Mouse (Mus musculus) gastrocnemius, adult 18-20 months (tissue): ENCODE measurements around the gene Nadk. TPM values are rescaled to one million over a fixed set of nuclear protein-coding genes. Genes with fewer than 3 reads are reported as not detected.
"Not testable (repeated sequence)": the region's sequence is repeated elsewhere in the genome, so short reads cannot be mapped to it uniquely, and the experiment has no call there.

ENCODE experiments used
- DNase-seq: peaks from one replicate; pipeline ENCODE4 v3.0.0; 2021; ENCODE audit warnings: low spot score
- total RNA-seq, 2 experiments: library from RNA; stranded (reverse); gene quantifications; 2 replicates each; pipeline ENCODE4 v1.2.3; 2021

Gene Nadk
- total RNA-seq, 2 experiments from 2014 or later: 16.7 to 22.6 TPM

DNA sequence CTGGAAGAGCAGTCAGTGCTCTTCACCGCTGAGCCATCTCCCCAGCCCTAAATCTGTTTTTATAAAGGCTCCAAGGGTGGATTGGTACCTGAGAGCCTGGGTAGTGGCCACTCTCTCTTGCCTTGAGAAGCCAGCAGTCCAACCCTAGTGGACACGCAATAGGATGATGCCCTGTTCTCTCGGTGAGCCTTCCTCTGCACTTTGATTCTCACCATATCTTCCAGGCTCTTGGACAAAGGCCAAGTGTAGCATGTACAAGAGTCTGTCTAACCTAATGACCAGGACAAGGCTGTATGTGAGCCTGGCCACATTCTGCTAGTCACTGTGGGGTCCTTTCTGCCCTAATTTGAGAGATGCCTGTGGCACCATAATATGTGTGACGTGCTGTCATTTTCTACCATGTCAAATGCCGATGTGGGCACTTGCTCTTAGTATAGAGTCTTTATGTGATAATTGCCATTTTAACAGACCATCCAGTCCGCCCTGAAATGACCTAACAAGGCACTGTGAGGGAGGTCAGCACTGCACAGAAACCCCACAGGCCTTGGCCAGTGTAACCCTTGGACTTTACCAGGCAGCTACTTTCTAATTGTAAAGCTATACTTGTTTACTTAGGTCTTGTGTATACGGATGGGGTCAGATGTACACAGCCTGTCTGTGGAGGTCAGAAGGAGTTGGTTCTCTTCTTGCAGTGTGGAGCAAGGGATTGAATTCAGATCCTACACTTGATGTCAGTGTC, 6.6 kb downstream of the Nadk start:
- no peak for DNase-seq

DNA sequence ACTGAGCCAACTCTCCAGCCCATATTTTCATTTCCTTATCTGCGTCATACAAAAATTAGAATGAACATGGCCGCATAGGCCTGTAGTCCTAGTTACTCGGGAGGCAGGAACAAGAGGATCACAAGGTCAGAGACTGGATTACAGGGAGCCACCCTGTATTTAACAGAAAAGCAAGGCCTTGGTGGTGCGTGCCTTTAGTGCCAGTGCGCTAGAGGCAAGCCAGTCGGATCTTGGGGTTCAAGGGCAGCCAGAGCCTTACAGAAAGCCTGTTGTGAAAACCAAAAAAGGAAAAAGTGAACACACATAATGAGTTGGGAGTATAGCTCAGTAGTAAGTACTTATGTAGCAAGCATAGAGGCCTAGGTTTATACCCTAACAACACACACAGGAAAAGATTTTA, 7.6 kb downstream of the Nadk start:
- DNase-seq: no peak

DNA sequence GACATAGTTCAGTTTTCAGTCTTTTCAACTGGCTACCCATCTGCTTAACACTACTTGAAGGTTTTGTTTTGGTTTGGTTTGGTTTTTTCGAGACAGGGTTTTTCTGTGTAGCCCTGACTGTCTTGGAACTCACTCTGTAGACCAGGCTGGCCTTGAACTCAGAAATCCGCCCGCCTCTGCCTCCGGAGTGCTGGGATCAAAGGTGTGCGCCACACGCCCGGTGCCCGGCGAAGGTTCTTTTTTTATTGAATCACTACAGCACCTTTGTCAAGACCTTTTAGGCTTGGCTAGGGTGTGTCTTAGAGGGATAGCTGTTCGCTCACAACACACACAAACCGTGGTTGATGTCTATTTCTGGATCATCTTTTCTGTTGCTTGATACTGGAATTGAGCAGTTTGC, 8.1 kb downstream of the Nadk start:
- not testable (repeated sequence) for DNase-seq

DNA sequence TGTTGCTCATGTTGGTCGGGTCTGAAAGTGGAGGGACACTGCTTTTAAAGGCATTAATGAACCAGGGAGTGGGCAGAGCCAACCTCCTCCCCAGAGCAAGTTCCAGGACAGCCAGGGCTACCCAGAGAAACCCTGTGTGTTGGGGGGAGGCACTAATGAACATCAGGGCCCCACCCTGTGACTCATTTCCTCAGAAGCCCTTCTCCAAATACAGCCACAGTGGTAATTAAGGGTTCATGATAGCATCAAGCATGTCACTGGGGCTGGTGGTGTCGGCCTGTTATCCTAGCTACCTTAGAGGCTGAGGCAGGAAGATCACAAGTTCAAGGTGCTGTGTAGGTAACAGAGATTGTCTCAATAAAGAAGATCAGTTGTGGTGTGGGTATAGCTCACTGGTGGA, 9.3 kb downstream of the Nadk start:
- no peak for DNase-seq

DNA sequence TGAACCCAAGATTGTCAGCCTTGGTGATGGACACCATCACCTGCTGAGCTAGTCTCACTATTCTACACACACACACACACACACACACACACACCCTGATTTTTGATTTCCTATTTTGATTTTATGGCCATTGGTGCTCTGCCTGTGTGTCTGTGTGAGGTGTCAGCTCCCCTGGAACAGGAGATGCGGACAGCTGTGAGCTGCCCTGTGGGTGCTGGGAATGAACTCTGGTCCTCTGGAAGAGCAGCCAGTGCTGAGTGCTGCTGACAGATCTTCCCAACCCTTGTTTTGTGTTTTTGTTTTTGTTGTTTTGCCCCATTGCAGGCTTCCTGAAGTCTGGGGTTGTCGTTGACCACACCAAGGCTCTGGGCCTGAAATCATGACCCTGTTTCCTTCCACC, 11.0 kb downstream of the Nadk start:
- DNase-seq: no peak

DNA sequence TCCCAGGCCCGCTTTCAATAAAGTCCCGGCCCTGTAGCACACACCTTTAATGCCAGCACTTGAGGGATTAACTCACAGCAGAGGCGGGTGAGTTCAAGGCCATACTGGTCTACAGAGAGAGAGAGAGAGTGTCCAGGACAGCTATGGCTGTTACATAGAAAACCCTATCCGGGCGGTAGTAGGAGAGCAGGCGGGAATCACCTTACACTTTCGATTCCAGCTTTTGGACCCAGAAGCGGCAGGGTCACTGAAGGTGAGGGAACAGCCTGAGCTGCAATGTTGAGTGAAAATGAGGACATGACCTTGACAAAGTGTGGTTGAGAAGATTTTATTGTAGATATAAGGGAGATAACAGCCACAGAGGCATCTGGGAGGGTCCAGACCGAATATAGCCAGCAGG, 11.7 kb downstream of the Nadk start:
- no peak for DNase-seq

DNA sequence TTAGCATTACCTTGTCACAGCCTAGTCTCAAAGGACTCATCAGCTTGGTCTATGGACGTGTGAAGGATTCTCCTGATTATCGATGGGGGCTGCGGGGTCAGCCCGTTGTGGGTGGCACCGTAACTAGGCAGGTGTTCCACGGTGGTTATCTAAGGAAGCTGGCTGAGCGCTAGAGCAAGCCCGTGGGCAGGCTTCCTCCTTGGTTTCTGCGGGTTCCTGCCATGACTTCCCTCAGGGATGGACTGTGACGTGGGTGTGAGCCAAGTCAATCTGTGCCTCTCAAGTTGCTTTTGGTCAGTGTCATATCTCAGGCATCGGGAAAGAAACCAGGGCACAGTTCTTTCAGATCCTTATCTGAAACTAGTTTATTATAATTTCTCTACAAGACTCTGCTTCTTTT, 12.8 kb downstream of the Nadk start:
- peak; percentile 61 for DNase-seq

DNA sequence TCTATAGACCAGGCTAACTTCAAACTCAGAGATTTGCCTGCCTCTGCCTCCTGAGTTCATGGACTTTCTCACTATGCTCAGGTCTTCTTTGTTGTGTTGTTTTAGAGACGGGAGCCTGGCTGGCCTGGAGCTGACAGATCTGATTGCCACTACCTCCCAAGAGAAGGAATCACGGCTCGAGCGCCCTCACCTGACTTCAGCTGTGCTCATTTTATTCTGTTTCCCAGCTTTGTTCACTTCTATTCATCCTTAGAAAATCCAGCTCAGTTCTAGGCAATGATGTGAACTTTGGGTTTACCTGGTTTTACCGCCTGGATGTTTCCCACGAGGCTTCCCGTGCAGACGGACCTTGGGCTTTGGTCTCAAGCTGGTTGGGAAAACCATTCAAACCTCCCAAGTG, 13.3 kb downstream of the Nadk start:
- DNase-seq: no peak

DNA sequence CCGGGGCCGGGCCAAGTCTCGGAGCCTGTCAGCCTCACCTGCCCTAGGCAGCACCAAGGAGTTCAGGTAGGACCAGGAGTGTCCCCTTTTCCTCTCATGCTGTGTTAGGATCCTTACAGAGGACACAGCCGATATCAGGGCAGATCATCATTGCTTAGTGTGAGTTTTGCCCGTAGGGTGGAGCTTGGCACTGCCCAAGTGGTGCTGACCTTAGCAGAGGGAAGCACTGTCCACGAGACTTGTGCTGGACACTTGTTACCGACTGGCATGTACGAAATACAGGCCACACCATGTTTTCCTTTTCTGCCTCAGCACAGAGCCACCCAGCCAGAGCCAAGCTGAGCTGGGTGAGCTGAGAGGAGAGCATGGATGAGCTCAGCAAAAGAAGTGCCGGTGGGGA, 15.0 kb downstream of the Nadk start:
- peak; percentile 67 for DNase-seq

DNA sequence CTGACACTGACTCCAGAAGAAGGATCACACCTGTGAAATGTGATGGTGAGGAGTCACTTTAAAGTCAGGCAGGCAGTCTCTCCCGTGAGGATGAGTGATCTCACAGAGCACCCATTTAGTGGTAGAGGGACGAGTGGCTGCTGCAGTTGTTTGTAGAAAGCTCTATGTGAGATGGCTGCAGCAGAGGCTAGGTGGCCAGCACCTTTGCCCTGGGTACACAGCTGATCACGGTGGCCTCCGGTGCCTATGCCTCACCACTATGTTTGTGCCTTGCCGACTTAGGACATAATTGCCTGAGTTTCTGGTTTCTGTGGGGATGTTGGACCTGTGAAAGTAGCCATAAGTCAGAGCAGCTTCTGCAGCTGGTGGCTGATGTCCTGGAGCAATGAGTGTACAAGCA, 15.6 kb downstream of the Nadk start:
- DNase-seq: no peak

DNA sequence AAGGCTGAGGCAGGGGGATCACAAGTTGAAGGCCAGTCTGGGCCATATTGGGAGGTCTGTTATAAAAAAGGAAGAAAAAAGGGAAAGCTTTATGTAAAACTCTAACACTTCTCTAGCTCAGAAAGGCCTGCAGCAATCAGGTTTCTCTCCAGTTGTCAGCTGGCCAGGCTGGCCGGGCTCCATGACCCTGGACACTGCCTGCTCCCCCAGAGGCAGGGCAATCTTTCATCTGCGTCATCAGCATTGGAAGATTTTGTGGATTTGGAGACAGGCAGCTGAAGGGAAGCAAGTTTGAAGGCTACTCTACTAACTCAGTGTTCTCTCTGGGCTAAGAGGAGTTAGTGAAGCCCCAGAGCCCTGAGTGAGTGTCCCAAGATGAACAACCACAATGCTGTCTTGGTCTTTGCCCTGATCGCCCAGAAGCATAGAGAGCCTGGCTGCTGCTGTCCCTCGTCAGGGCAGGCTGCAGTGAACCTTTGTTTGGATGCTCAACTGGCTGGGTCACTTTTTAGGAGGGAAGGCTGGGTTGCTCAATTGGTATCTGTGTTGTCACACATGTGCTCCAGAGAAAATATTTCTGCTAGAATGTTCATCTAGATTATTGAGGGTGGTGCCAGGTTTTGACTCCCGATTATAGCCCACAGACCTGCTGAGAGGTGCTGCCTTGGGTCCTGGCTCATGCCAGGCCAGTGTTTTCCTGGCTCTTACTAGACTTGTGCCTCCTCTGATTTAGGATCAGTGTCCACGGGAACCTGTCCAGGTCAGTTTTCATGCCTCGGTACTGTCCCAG, 16.4 kb downstream of the Nadk start:
- peak; percentile 89 for DNase-seq

DNA sequence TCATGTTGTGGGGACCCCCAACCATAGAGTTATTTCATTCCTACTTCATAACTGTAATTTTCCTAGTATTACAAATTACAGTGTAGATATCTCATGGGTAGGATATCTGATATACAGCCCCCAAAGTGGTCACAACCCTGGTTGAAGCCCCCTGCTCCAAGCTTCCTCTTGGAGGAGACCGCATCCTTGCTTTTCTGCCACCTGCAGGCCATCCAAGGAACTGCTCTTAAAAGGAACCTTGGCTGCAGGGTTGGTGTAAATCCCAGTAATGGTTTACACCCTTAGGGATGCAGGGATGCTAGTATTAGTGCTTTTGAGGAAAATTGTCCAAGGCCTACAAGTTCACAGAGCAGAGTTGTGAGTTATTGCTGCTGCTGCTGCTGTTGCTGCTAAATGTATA, 18.2 kb downstream of the Nadk start:
- DNase-seq: peak; percentile 63

DNA sequence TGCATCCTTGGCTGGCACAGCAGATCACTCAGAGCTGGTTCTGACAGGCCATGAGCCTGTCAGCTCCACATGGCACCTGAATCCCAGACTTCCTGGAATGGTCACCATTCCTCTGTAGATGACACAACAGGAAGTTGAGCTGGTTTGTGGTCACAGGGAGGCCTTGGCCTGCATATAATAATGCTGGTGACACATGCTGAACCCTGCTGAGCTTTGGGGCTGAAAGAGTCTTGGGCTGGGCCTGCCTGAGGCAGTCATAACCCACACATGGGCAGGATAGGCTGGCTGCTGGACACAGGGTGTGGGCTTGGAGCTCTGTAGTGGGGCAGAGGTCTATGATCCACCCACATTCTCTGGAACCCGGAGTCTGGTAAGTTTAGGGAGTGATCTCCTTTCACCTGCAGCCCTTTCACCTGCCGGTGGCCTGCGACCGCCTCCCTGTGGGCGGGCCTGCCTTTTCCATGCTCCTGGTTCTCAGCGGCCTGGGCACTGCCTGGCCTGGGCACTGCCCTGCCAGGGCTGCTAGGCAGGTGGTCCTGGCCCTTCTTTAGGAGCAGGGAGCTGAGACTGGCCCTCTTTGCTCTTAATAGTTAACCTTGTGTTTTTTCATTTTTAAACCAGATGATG, 20.2 kb downstream of the Nadk start:
- DNase-seq: no peak

DNA sequence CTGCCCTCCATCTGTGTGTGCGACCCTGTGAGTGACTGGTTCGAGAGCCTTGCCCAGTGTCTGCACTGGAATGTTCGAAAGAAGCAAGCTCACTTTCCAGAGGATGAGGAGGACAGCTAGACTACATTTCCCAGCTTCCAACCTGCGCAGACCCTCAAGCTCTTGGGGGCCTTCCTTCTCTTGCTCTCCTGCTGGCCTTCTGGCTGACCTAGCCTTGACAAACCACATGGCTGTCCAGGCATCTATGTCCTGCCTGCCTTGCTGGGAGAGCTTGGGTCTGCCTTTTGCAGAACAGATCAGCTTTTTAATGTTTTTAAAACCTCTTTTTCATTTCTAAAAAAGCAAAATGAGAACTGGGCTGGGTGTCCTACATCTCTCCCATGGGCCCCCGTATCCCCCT, 27.2 kb downstream of the Nadk start:
- no peak for DNase-seq

DNA sequence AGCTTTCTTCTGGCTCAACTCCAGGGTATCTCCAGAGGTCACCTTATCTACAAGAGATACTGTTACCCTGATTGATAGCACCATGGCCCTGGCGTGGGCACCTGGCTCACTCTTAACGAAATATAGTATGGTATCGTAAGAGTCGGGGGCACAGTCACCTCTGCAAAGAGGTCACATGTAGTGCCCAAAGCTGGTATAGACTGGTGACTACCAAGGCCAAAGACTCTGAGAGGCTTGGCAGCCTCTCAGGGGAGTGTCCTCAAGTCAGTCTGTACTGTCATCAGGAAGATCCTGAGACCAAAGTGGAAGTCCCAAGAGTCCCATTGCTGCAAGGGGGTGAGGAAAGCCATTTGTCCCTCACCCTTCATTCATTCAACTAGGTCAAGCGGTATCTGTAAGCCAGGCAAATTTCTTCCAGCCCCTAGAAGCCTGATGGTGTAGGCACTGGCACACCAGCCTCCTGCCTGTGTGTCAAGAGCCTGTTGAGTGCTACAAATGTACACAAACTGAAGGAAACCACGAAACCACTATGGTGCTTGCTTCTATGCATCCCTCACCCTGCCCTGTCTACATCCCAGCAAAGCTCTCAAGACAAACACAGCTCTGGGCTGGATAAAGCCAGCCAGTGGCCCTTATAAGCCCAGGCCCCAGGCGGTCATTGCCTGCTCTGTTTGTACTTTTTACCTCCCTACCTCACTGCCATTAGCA, 29.0 kb downstream of the Nadk start:
- no peak for DNase-seq

DNA sequence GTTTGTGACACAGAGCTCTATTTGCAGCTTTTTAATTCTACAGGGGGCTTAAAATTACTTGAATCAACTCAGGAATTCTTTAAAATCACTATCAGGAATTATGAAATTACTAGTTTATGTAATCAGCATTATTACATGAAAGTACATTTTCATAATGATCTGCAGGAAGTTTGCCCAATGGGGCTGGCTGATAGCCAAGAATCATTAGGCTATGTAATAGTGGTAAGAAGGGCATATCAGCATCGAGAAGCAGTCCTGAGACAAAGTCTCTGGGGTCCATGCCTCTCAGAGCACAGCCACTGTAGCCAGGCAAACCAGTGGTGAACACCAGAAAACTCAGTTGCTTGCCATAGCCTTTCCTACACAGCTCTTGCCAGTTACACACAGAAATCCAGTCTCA, 31.6 kb downstream of the Nadk start:
- no peak for DNase-seq

DNA sequence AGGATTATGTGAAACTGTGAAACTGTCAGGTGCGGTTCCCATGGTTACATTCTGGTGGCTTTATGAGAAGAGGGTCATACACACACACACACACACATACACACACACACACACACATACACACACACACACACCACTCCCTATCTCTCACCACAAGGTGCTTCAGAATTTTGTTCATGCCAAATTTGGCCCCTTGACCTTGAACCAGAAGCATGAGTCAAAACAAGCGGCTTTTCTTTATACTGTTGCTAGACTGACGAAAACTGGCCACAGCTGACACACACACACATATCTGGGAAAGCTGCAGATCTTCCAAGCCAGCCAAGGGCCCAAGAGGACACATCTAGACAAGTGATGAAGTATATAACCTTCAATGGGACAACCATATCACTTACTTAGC, 33.6 kb downstream of the Nadk start:
- no peak for DNase-seq

DNA sequence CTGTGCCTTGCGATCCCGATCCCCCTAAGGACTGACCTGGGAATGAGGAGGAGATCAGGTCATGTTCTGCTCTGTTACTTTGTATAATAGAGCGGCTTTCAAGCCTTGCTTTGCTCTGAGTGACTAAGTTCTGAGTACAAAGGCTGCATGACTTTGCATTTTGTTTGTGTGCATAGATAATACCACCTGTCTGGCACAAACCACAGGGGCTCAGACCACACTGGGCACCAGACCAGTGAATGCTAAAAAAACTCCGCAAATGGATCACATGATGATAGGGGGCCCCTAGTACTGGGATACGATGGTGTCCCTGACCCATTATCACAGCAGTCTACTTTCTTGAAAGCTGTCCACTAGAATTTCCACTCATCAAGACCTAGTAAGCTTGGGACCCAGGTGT, 34.4 kb downstream of the Nadk start:
- no peak for DNase-seq

DNA sequence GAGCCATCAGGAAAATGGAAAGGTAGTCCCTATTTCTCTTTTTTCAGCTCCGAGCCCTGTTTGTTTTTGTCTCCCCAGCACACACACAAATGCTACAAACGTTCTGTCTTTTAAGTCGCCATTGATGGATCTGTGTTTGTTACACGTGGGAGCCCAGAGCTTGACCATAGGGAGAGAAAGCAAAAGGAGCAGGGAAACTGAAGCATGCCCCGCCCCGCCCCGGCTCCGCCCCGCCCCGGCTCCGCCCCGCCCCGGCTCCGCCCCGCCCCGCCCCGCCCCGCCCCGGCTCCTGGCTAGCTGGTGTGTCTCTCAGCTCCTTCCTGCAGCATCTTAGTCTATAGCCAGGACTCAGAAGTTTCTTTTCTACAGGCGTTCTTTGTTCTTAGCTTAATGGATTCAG, 36.4 kb downstream of the Nadk start:
- no peak for DNase-seq

DNA sequence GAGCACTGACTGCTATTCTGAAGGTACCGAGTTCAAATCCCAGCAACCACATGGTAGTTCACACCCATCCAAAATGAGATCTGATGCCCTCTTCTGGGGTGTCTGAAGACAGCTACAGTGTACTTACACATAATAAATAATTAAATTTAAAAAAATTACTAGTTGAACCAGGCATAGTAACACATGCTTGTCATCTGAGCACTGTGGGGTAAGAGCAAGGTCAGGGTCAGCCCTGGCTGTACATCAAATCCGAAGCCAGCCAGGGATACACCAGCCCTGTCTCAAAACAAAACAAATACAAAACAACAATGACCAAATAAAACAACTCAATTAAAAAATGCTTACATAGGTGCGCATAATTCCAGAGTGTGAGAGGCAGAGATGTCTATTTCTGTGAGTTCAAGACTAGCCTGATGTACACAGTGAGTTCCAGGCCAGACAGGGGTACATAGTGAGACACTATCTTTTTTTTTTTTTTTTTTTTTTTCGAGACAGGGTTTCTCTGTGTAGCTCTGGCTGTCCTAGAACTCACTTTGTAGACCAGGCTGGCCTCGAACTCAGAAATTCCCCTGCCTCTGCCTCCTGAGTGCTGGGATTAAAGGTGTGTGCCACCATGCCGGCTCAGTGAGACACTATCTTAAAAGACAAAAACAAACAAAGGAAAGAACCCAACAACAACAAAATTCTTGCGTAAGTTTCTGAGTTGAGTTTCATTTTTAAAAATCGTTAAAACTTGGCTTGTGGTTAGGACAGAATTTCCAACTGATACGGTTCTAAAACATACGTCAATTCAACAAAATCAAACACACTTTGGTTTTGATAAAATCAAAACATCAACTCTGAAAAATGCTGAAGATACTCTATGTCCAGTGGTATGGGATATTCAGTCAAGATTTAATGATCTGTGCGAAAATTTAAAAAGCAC, 38.0 kb downstream of the Nadk start:
- no peak for DNase-seq
